Mouse (Mus musculus): ENCODE measurements around the gene Skiv2l. TPM values are rescaled to one million over a fixed set of nuclear protein-coding genes. Genes with fewer than 3 reads are reported as not detected.

The Skiv2l gene
- 34.0 and 39.5 TPM in 2 replicates for polyA plus RNA-seq (2016; fragmentation: Nextera tagmentation; extraction: Ambion mirVana)

- Histone ChIP-seq H3K4me3 (peak within 1 kb of the TSS; percentile 91), H3K27me3 (replicated peaks) (no peaks in the 10 kb centered on the region), H3K4me2 (peak within 1 kb of the TSS; percentile 98), H3K36me3 (peaks cover 63% of the 10 kb centered on the region), H3K9ac (peak within 1 kb of the TSS; percentile 89), H3K27ac (peak within 1 kb of the TSS; percentile 82), H3K9me3 (replicated peaks) (no peaks in the 10 kb centered on the region), H3K4me1 (peaks cover 28% of the 10 kb centered on the region)
- ATAC-seq = peak; percentile 95
- under 1% methylated on average over 65 of the region's 65 CpGs for WGBS (ENCODE audit: insufficient replicate concordance)
Observed at GRCm38 (mm10) chr17:34849722-34850516, at the start of gene Skiv2l, which contains the start of gene Nelfe. Gene Skiv2l (minus strand): TSS chr17:34850210. Gene Nelfe (plus strand): TSS chr17:34850391.

GRCm38 (mm10) chr17:34899053-34899889, 49.3 kb upstream of the Skiv2l start:
- Histone ChIP-seq H3K4me3 (peak overlapping the region; percentile 87), H3K9ac (peak overlapping the region; percentile 93), H3K4me2 (peak overlapping the region; percentile 100), H3K9me3 (replicated peaks) (no peaks in the 10 kb centered on the region), H3K4me1 (peaks cover 63% of the 10 kb centered on the region), H3K27me3 (replicated peaks) (no peaks in the 10 kb centered on the region), H3K36me3 (peaks cover 43% of the 10 kb centered on the region), H3K27ac (peak overlapping the region; percentile 88)
- ATAC-seq = peak; percentile 7; the same call in 1 of the 2 replicates
- 3% methylated on average over 42 of the region's 45 CpGs for WGBS (ENCODE audit: insufficient replicate concordance)

- Histone ChIP-seq H3K4me3 (peak overlapping the region; percentile 87), H3K4me2 (peak overlapping the region; percentile 100), H3K9me3 (replicated peaks) (no peaks in the 10 kb centered on the region), H3K27me3 (replicated peaks) (no peaks in the 10 kb centered on the region), H3K9ac (peak overlapping the region; percentile 93), H3K27ac (peak overlapping the region; percentile 88), H3K4me1 (peaks cover 68% of the 10 kb centered on the region), H3K36me3 (peaks cover 37% of the 10 kb centered on the region)
- 1% methylated on average over 31 of the region's 47 CpGs for WGBS (ENCODE audit: insufficient replicate concordance)
- ATAC-seq = no peak
Observed at GRCm38 (mm10) chr17:34898706-34899052, 48.7 kb upstream of the Skiv2l start.

- Histone ChIP-seq H3K36me3 (peaks cover 32% of the 10 kb centered on the region), H3K4me3 (peak within 1 kb of the TSS; percentile 87), H3K4me1 (peaks cover 73% of the 10 kb centered on the region), H3K4me2 (peak within 1 kb of the TSS; percentile 100), H3K9ac (peak within 1 kb of the TSS; percentile 93), H3K27ac (peak within 1 kb of the TSS; percentile 88), H3K9me3 (replicated peaks) (no peaks in the 10 kb centered on the region), H3K27me3 (replicated peaks) (no peaks in the 10 kb centered on the region)
- under 1% methylated on average over 32 of the region's 44 CpGs for WGBS (ENCODE audit: insufficient replicate concordance)
- peak; percentile 60 for ATAC-seq
Observed at GRCm38 (mm10) chr17:34898160-34898586, 48.2 kb upstream of the Skiv2l start, which contains the start of the genes C2 and Ehmt2. Gene C2 (minus strand): TSS chr17:34898265. Gene Ehmt2 (plus strand): TSS chr17:34898469.

- Histone ChIP-seq H3K4me1 (peaks cover 73% of the 10 kb centered on the region), H3K9me3 (replicated peaks) (no peaks in the 10 kb centered on the region), H3K4me2 (peak overlapping the region; percentile 100), H3K4me3 (peak overlapping the region; percentile 87), H3K27ac (peak overlapping the region; percentile 88), H3K36me3 (peaks cover 26% of the 10 kb centered on the region), H3K9ac (peak overlapping the region; percentile 93), H3K27me3 (replicated peaks) (no peaks in the 10 kb centered on the region)
- ATAC-seq = no peak
- WGBS (ENCODE audit: insufficient replicate concordance) = 7% methylated on average over 10 of the region's 10 CpGs
Observed at GRCm38 (mm10) chr17:34897373-34898159, 47.6 kb upstream of the Skiv2l start.

- no peak overlapping the region for H3K9ac ChIP-seq
- no peak overlapping the region; the same call in 1 of the 2 replicates for H3K27ac ChIP-seq
Observed at GRCm38 (mm10) chr17:34896366-34896765, 46.4 kb upstream of the Skiv2l start.

GRCm38 (mm10) chr17:34895724-34896123, 45.7 kb upstream of the Skiv2l start:
- H3K27me3 ChIP-seq (replicated peaks) = no peaks in the 10 kb centered on the region
- H3K4me2 ChIP-seq = peak overlapping the region; percentile 100
- H3K9ac ChIP-seq = no peak overlapping the region; the same call in 1 of the 2 replicates
- peak overlapping the region; percentile 90 for H3K27ac ChIP-seq
- ATAC-seq = no peak
- peaks cover 73% of the 10 kb centered on the region for H3K4me1 ChIP-seq
- WGBS (ENCODE audit: insufficient replicate concordance) = 89% methylated on average over 15 of the region's 15 CpGs
- 0 out of 2 replicates have a peak overlapping the region, but pooled peaks have one; percentile 80 for H3K4me3 ChIP-seq
- H3K36me3 ChIP-seq = peaks cover 14% of the 10 kb centered on the region
- H3K9me3 ChIP-seq (replicated peaks) = no peaks in the 10 kb centered on the region

More at GRCm38 (mm10) chr17:34896366-34896765, 46.4 kb upstream of the Skiv2l start:
- Histone ChIP-seq H3K4me2 (peak overlapping the region; percentile 100), H3K27me3 (replicated peaks) (no peaks in the 10 kb centered on the region), H3K36me3 (peaks cover 18% of the 10 kb centered on the region), H3K9me3 (replicated peaks) (no peaks in the 10 kb centered on the region), H3K4me3 (no peak overlapping the region), H3K4me1 (peaks cover 73% of the 10 kb centered on the region)
- WGBS (ENCODE audit: insufficient replicate concordance) = 71% methylated on average over 17 of the region's 17 CpGs
- ATAC-seq = no peak

GRCm38 (mm10) chr17:34894801-34895530, 45.0 kb upstream of the Skiv2l start:
- Histone ChIP-seq H3K9ac (peak overlapping the region; percentile 91), H3K27ac (peak overlapping the region; percentile 90), H3K36me3 (peaks cover 14% of the 10 kb centered on the region), H3K4me2 (peak overlapping the region; percentile 100), H3K4me3 (peak overlapping the region; percentile 80), H3K27me3 (replicated peaks) (no peaks in the 10 kb centered on the region), H3K9me3 (replicated peaks) (no peaks in the 10 kb centered on the region), H3K4me1 (peaks cover 66% of the 10 kb centered on the region)
- WGBS (ENCODE audit: insufficient replicate concordance) = 16% methylated on average over 48 of the region's 51 CpGs
- ATAC-seq = no peak

GRCm38 (mm10) chr17:34894074-34894597, 44.1 kb upstream of the Skiv2l start:
- H3K27me3 ChIP-seq (replicated peaks) = no peaks in the 10 kb centered on the region
- peaks cover 60% of the 10 kb centered on the region for H3K4me1 ChIP-seq
- peak overlapping the region; percentile 91 for H3K9ac ChIP-seq
- H3K36me3 ChIP-seq = peaks cover 14% of the 10 kb centered on the region
- ATAC-seq = peak; percentile 85
- no peaks in the 10 kb centered on the region for H3K9me3 ChIP-seq (replicated peaks)
- H3K27ac ChIP-seq = peak overlapping the region; percentile 90
- H3K4me3 ChIP-seq = peak overlapping the region; percentile 80
- WGBS (ENCODE audit: insufficient replicate concordance) = under 1% methylated on average over 18 of the region's 51 CpGs
- H3K4me2 ChIP-seq = peak overlapping the region; percentile 100

GRCm38 (mm10) chr17:34893072-34893824, 43.2 kb upstream of the Skiv2l start:
- Histone ChIP-seq H3K27me3 (replicated peaks) (no peaks in the 10 kb centered on the region), H3K4me2 (peak overlapping the region; percentile 100), H3K36me3 (peaks cover 14% of the 10 kb centered on the region), H3K4me1 (peaks cover 54% of the 10 kb centered on the region), H3K27ac (peak overlapping the region; percentile 90), H3K9me3 (replicated peaks) (no peaks in the 10 kb centered on the region), H3K4me3 (peak overlapping the region; percentile 80), H3K9ac (peak overlapping the region; percentile 91)
- ATAC-seq = no peak
- 72% methylated on average over 12 of the region's 12 CpGs for WGBS (ENCODE audit: insufficient replicate concordance)
